Mouse (Mus musculus) E14TG2a.4 (cell line): ENCODE results near the gene Cd36.

Experiments used
- CTCF ChIP-seq: conservative IDR thresholded peaks from 2 replicates; pipeline ENCODE4 v1.5.1; 2014; ENCODE audit warnings: low read length
- NANOG ChIP-seq: IDR thresholded peaks from 2 replicates; pipeline ENCODE4 v1.6.1; 2014; ENCODE audit warnings: borderline replicate concordance, low read length, mixed read lengths
- POU5F1 ChIP-seq: IDR thresholded peaks from 2 replicates; pipeline ENCODE4 v1.6.1; 2014; ENCODE audit warnings: low read length, borderline replicate concordance

DNA sequence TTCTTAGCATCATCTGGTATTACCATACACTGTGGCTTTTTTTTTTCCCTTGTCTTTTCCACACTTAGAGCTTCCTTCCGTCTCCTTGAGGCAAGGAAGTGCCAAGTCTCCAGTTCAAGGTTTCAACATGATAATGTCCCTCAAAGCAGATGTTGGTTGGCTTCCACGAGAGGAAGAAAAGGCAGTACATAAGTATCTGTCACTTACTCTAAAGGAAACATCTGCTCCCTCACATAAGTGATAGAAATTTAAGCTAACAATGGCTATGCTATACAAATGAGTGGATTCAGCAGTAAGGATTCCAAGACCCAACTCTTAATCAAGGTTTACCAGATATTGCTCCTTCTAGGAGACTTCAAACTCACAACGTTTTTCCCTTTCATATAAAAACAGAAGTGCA is 10.3 kb upstream of the Cd36 start:
- TF ChIP-seq CTCF (no peak), POU5F1 (no peak), NANOG (no peak)
